Mouse (Mus musculus) bone marrow, adult 2 months (tissue): ENCODE measurements around the gene Comtd1.

Experiments
- CTCF ChIP-seq: fragments of 200-500 bp; IDR thresholded peaks from 2 replicates; pipeline ENCODE4 v1.5.1; 2011; ENCODE audit warnings: low read length, control low read depth; ENCODE audit not compliant: control insufficient read depth, insufficient read depth
- POLR2A ChIP-seq: fragments of 200-500 bp; IDR thresholded peaks from 2 replicates; pipeline ENCODE4 v1.6.1; 2011; ENCODE audit warnings: low read depth, mild to moderate bottlenecking, control low read depth, low read length, borderline replicate concordance; ENCODE audit not compliant: control insufficient read depth

DNA sequence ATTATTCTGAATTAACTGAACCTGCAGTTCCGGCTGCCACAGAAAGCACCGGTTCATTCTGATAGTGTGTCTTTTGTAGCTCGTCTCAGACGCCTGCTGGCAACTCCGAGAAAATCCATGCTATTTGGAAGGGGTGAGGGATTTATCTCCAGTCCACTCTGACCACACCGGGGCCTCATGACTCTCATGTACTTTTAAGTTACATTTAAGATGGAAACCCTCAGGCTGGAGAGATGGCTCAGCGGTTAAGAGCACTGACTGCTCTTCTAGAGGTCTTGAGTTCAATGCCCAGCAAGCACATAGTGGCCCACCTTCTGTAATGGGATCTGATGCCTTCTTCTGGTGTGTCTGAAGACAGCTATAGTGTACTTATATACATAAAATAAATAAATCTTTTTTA is 26.5 kb downstream of the Comtd1 start:
- TF ChIP-seq POLR2A (no peak), CTCF (no peak)
